In genomic region chr15:25753003-25753402, GRCm38 (mm10) we compare ENCODE assay signal across 12 mouse cellular contexts.
DNase-seq lines count a peak whose midpoint lies in the region; ATAC-seq and TF ChIP-seq lines count a peak whose summit lies in the region.
"Had no signal": no experiment of that assay in that cellular context is flagged by ENCODE, and none has a peak within 500 bp of the region (broad histone marks: within the 10 kb centered on the region; RNA-seq: fewer than 3 reads in every experiment).

No protein-coding gene starts in this region.

- TF ChIP-seq EP300 in ES-Bruce4 (IDR thresholded peaks at IDR 0.05; ENCODE audit: insufficient read depth, low read depth, low read length): no peak

- DNase-seq in ES-E14 (ENCODE audit: low read depth, low spot score): no peak
- DNase-seq in testis, postnatal 14 days (ENCODE audit: low spot score): no peak
- DNase-seq in urinary bladder, postnatal 36 days (ENCODE audit: low spot score in 2 of 2): no peak
- DNase-seq: liver, postnatal 0 days; right cerebral cortex, adult 18-20 months had no signal

- 0 out of 2 replicates have a peak, but pooled peaks have one; percentile 9 for ATAC-seq in forebrain, embryonic 15.5 days (replicated peaks)
- ATAC-seq in midbrain, embryonic 12.5 days (ENCODE audit: low FRiP score, low read depth): peak; percentile 45
- ATAC-seq in intestine, embryonic 16.5 days: no peak
- ATAC-seq in intestine, embryonic 15.5 days: no peak
- ATAC-seq: liver, postnatal 0 days had no signal

- in situ Hi-C loops in ES-E14 (cut with MboI; ENCODE audit: low sequenced_read_pairs in 2 of 2, unreplicated experiment in 2 of 2): no loop called here

- no peak for TF ChIP-seq POLR2A in ES-Bruce4 (IDR thresholded peaks at IDR 0.05; ENCODE audit: insufficient read depth, low read length)

- peak overlapping the region; percentile 87 for H3K27ac ChIP-seq in ES-Bruce4 (ENCODE audit: insufficient read depth, low read length)
- peak overlapping the region; percentile 95 for H3K27ac ChIP-seq in ES-E14 (ENCODE audit: insufficient read depth, low read depth, low read length, poor library complexity, severe bottlenecking)
- peak overlapping the region; percentile 93 for H3K27ac ChIP-seq in forebrain, embryonic 15.5 days (replicated peaks)
- peak overlapping the region; percentile 96 for H3K27ac ChIP-seq in midbrain, embryonic 12.5 days (replicated peaks)
- H3K27ac ChIP-seq in intestine, embryonic 16.5 days (ENCODE audit: low read length): no peak overlapping the region
- H3K27ac ChIP-seq in intestine, embryonic 15.5 days: no peak overlapping the region

- WGBS in forebrain, embryonic 15.5 days: 5% methylated on average over 9 of the region's 9 CpGs
- WGBS in midbrain, embryonic 12.5 days: 11% methylated on average over 9 of the region's 9 CpGs
- 52% methylated on average over 9 of the region's 9 CpGs for WGBS in intestine, embryonic 16.5 days
- WGBS in intestine, embryonic 15.5 days: 54% methylated on average over 9 of the region's 9 CpGs

- peak overlapping the region; percentile 37 for H3K9ac ChIP-seq in ES-Bruce4 (ENCODE audit: low read depth, poor library complexity, severe bottlenecking)
- H3K9ac ChIP-seq in ES-E14 (ENCODE audit: insufficient read depth, low read depth, low read length, poor library complexity, severe bottlenecking): peak overlapping the region; percentile 82
- peak overlapping the region; percentile 61 for H3K9ac ChIP-seq in forebrain, embryonic 15.5 days (replicated peaks)
- H3K9ac ChIP-seq in midbrain, embryonic 12.5 days (replicated peaks): peak overlapping the region; percentile 74
- no peak overlapping the region for H3K9ac ChIP-seq in intestine, embryonic 16.5 days (ENCODE audit: low read depth, low read length)
- H3K9ac ChIP-seq in intestine, embryonic 15.5 days: no peak overlapping the region
- H3K9ac ChIP-seq: liver, postnatal 0 days had no signal

- no peaks in the 10 kb centered on the region for H3K9me3 ChIP-seq in ES-Bruce4 (replicated peaks; ENCODE audit: control insufficient read depth, insufficient read depth, low read length, poor library complexity, severe bottlenecking)
- H3K9me3 ChIP-seq in ES-E14 (ENCODE audit: control insufficient read depth, insufficient read depth, low read depth, low read length): no peaks in the 10 kb centered on the region
- H3K9me3 ChIP-seq in forebrain, embryonic 15.5 days: no peaks in the 10 kb centered on the region
- H3K9me3 ChIP-seq in midbrain, embryonic 12.5 days: no peaks in the 10 kb centered on the region
- H3K9me3 ChIP-seq in intestine, embryonic 16.5 days (ENCODE audit: control insufficient read depth, low read length): no peaks in the 10 kb centered on the region
- H3K9me3 ChIP-seq in intestine, embryonic 15.5 days: no peaks in the 10 kb centered on the region

- H3K4me3 ChIP-seq in ES-Bruce4 (ENCODE audit: low read depth, low read length): peak overlapping the region; percentile 34
- peak overlapping the region; percentile 61 to 73 for H3K4me3 ChIP-seq in ES-E14 (ENCODE audit: insufficient read depth in 1 of 2, low read depth in 1 of 2, low read length in 2 of 2, poor library complexity in 1 of 2, severe bottlenecking in 1 of 2)
- peak overlapping the region; percentile 36 for H3K4me3 ChIP-seq in forebrain, embryonic 15.5 days
- peak overlapping the region; percentile 47 for H3K4me3 ChIP-seq in midbrain, embryonic 12.5 days
- no peak overlapping the region for H3K4me3 ChIP-seq in intestine, embryonic 16.5 days (ENCODE audit: low read length)
- no peak overlapping the region for H3K4me3 ChIP-seq in intestine, embryonic 15.5 days (replicated peaks)

- no peaks in the 10 kb centered on the region for H3K27me3 ChIP-seq in ES-Bruce4 (ENCODE audit: control insufficient read depth, insufficient read depth, low read length, poor library complexity, severe bottlenecking)
- H3K27me3 ChIP-seq in forebrain, embryonic 15.5 days: no peaks in the 10 kb centered on the region
- 0 out of 2 replicates have a peak, but pooled peaks cover 5% of the 10 kb centered on the region for H3K27me3 ChIP-seq in midbrain, embryonic 12.5 days
- H3K27me3 ChIP-seq in intestine, embryonic 16.5 days (replicated peaks; ENCODE audit: control insufficient read depth, insufficient read depth, low read length): no peaks in the 10 kb centered on the region
- no peaks in the 10 kb centered on the region for H3K27me3 ChIP-seq in intestine, embryonic 15.5 days (replicated peaks)

- H3K36me3 ChIP-seq in ES-Bruce4 (ENCODE audit: control insufficient read depth, insufficient read depth, low read length, poor library complexity, severe bottlenecking) (no peaks in the 10 kb centered on the region), ES-E14 (ENCODE audit: control insufficient read depth, insufficient read depth, low read length, poor library complexity, severe bottlenecking) (0 out of 2 replicates have a peak, but pooled peaks cover 3% of the 10 kb centered on the region)
- H3K36me3 ChIP-seq in forebrain, embryonic 15.5 days: no peaks in the 10 kb centered on the region
- H3K36me3 ChIP-seq in midbrain, embryonic 12.5 days: 0 out of 2 replicates have a peak, but pooled peaks cover 5% of the 10 kb centered on the region
- H3K36me3 ChIP-seq in intestine, embryonic 16.5 days (ENCODE audit: control insufficient read depth, insufficient read depth, low read length): 0 out of 2 replicates have a peak, but pooled peaks cover 3% of the 10 kb centered on the region
- H3K36me3 ChIP-seq in intestine, embryonic 15.5 days: peaks cover 3% of the 10 kb centered on the region
- H3K36me3 ChIP-seq: G1E had no signal

- H3K4me2 ChIP-seq in forebrain, embryonic 15.5 days (replicated peaks): peak overlapping the region; percentile 59
- H3K4me2 ChIP-seq in midbrain, embryonic 12.5 days (replicated peaks): peak overlapping the region; percentile 62
- no peak overlapping the region for H3K4me2 ChIP-seq in intestine, embryonic 16.5 days (ENCODE audit: low read depth, low read length)
- H3K4me2 ChIP-seq in intestine, embryonic 15.5 days (replicated peaks): no peak overlapping the region
- H3K4me2 ChIP-seq: heart, embryonic 11.5 days had no signal

- TF ChIP-seq CTCF in ES-Bruce4 (IDR thresholded peaks at IDR 0.05; ENCODE audit: low read depth, low read length): no peak

- H3K4me1 ChIP-seq in ES-Bruce4 (ENCODE audit: control insufficient read depth, insufficient read depth, low read length) (no peaks in the 10 kb centered on the region), ES-E14 (ENCODE audit: control insufficient read depth in 2 of 2, insufficient read depth in 2 of 2, low read length in 2 of 2, poor library complexity in 1 of 2) (peaks cover 11% of the 10 kb centered on the region in 2 experiments)
- peaks cover 31% of the 10 kb centered on the region for H3K4me1 ChIP-seq in forebrain, embryonic 15.5 days
- peaks cover 51% of the 10 kb centered on the region for H3K4me1 ChIP-seq in midbrain, embryonic 12.5 days
- peaks cover 2% of the 10 kb centered on the region for H3K4me1 ChIP-seq in intestine, embryonic 16.5 days (ENCODE audit: control insufficient read depth, insufficient read depth, low read length)
- peaks cover 4% of the 10 kb centered on the region for H3K4me1 ChIP-seq in intestine, embryonic 15.5 days (replicated peaks)

TF ChIP-seq in ES-E14, 5 proteins besides CTCF, POLR2A, EP300 and RAD21:
- no peak for TF ChIP-seq CHD2 (IDR thresholded peaks at IDR 0.05; ENCODE audit: low read depth, low read length)
- TF ChIP-seq ZC3H11A (IDR thresholded peaks at IDR 0.05; ENCODE audit: borderline replicate concordance, low read depth, low read length): no peak
- TF ChIP-seq ZNF384 (IDR thresholded peaks at IDR 0.05; ENCODE audit: low read depth, low read length): no peak
- TF ChIP-seq MAFK (IDR thresholded peaks at IDR 0.05; ENCODE audit: insufficient read depth, low read depth, low read length): no peak
- TF ChIP-seq HCFC1 (IDR thresholded peaks at IDR 0.05; ENCODE audit: borderline replicate concordance, insufficient read depth, low read length): no peak

Comparison
In these comparisons a context has a peak if more than half of its experiments do, and no peak if none do; other contexts are left out.
1. H3K27ac ChIP-seq: peak in ES-Bruce4 (single experiment), ES-E14 (single experiment), forebrain, embryonic 15.5 days (single experiment) and midbrain, embryonic 12.5 days (single experiment); none in intestine, embryonic 16.5 days (single experiment) and intestine, embryonic 15.5 days (single experiment).
2. H3K4me3 ChIP-seq: peak in ES-Bruce4 (single experiment), ES-E14 (2 of 2), forebrain, embryonic 15.5 days (single experiment) and midbrain, embryonic 12.5 days (single experiment); none in intestine, embryonic 16.5 days (single experiment) and intestine, embryonic 15.5 days (single experiment).
3. H3K9ac ChIP-seq: peak in ES-Bruce4 (single experiment), ES-E14 (single experiment), forebrain, embryonic 15.5 days (single experiment) and midbrain, embryonic 12.5 days (single experiment); none in intestine, embryonic 16.5 days (single experiment) and intestine, embryonic 15.5 days (single experiment).
4. ATAC-seq: peak in forebrain, embryonic 15.5 days (single experiment) and midbrain, embryonic 12.5 days (single experiment); none in intestine, embryonic 16.5 days (single experiment) and intestine, embryonic 15.5 days (single experiment).
5. H3K4me2 ChIP-seq: peak in forebrain, embryonic 15.5 days (single experiment) and midbrain, embryonic 12.5 days (single experiment); none in intestine, embryonic 16.5 days (single experiment) and intestine, embryonic 15.5 days (single experiment).